ENCODE assay signal across 9 mouse cellular contexts in the genomic region with DNA sequence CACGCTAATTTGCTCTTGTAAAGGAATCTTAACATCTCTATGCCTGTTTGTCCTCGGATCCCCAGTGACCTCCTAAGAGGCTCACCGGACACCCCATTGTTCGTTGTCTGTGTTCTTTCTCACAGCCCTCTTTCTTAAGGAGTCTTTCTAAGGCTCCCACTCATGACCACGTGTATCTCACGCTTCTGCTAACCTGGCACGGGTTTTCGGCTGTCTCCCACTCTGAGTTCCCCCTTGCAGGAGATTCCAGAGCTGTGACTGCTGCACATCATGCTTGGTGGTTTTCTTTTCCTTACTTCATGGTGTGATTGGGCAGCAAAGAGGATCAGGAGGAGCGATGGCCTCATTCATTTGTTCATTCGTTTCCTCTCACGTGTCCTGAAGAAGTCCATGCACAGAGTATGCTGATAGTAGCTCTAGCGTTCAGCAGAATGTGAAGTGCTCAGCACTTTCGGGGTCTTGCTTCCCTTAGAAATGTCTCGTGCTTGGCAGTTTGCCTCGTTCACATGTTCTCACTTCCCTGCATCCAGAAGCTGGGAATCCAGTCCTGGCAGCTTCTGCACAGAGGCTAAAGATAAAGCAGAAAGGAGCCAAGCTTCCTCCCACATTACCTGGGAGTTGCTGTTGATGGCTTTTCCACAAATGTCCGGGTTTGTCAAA.
DNase-seq lines count a peak whose midpoint lies in the region; ATAC-seq and TF ChIP-seq lines count a peak whose summit lies in the region.
"Had no signal": no experiment of that assay in that cellular context is flagged by ENCODE, and none has a peak within 500 bp of the region (broad histone marks: within the 10 kb centered on the region; RNA-seq: fewer than 3 reads in every experiment).

No protein-coding gene starts in this region.

- TF ChIP-seq EP300 in heart, postnatal 0 days (IDR thresholded peaks at IDR 0.05; ENCODE audit: low read depth), result no peak

- H3K4me3 ChIP-seq in forebrain, embryonic 13.5 days, result peak overlapping the region; percentile 20
- H3K4me3 ChIP-seq in heart, postnatal 0 days (ENCODE audit: low read depth, low read length), result peak overlapping the region; percentile 24
- peak overlapping the region; percentile 9 for H3K4me3 ChIP-seq in lung, adult 2 months (replicated peaks; ENCODE audit: extremely low read depth, low read depth, low read length)
- H3K4me3 ChIP-seq: myocyte had no signal

- H3K27ac ChIP-seq in forebrain, embryonic 13.5 days, result no peak overlapping the region
- peak overlapping the region; percentile 69 for H3K27ac ChIP-seq in heart, postnatal 0 days (ENCODE audit: low read depth)

- DNase-seq in adrenal gland, postnatal 10 days, result peak; percentile 32
- DNase-seq in adrenal gland, adult 18-20 months (ENCODE audit: low spot score in 2 of 2), result no peak
- peak; percentile 86 for DNase-seq in heart, postnatal 0 days (ENCODE audit: low spot score)
- peak; percentile 87 for DNase-seq in kidney, postnatal 10 days
- DNase-seq in lung, adult 2 months, result no peak
- peak; percentile 49 for DNase-seq in retina, postnatal 1 day
- DNase-seq in thymus, postnatal 36 days, result no peak

- no peaks in the 10 kb centered on the region for H3K36me3 ChIP-seq in forebrain, embryonic 13.5 days (ENCODE audit: poor library complexity, severe bottlenecking)
- H3K36me3 ChIP-seq in heart, postnatal 0 days (replicated peaks; ENCODE audit: control insufficient read depth, insufficient read depth, low read length), result no peaks in the 10 kb centered on the region

- H3K9ac ChIP-seq in forebrain, embryonic 13.5 days, result 0 out of 2 replicates have a peak overlapping the region, but pooled peaks have one; percentile 16
- H3K9ac ChIP-seq in heart, postnatal 0 days (replicated peaks; ENCODE audit: low read depth, low read length), result no peak overlapping the region; the same call in 1 of the 2 replicates

- H3K4me1 ChIP-seq in forebrain, embryonic 13.5 days, result peaks cover 26% of the 10 kb centered on the region
- H3K4me1 ChIP-seq in heart, postnatal 0 days (ENCODE audit: control insufficient read depth, insufficient read depth), result peaks cover 24% of the 10 kb centered on the region
- H3K4me1 ChIP-seq in lung, adult 2 months (ENCODE audit: control insufficient read depth, insufficient read depth, low read length), result peaks cover 18% of the 10 kb centered on the region

- ATAC-seq in forebrain, embryonic 13.5 days, result no peak
- ATAC-seq in heart, postnatal 0 days (ENCODE audit: insufficient read depth, low read depth), result peak; percentile 75

- peak overlapping the region; percentile 62 for H3K4me2 ChIP-seq in forebrain, embryonic 13.5 days
- peak overlapping the region; percentile 54 for H3K4me2 ChIP-seq in heart, postnatal 0 days (ENCODE audit: low read depth, low read length)

- H3K27me3 ChIP-seq in forebrain, embryonic 13.5 days, result peaks cover 65% of the 10 kb centered on the region
- no peaks in the 10 kb centered on the region for H3K27me3 ChIP-seq in heart, postnatal 0 days (ENCODE audit: control insufficient read depth, insufficient read depth, low read length)

- 7% methylated on average over 16 of the region's 16 CpGs for WGBS in forebrain, embryonic 13.5 days
- WGBS in heart, postnatal 0 days, result 7% methylated on average over 16 of the region's 16 CpGs
- WGBS in lung, adult 2 months, result 35% methylated on average over 16 of the region's 16 CpGs

- no peak for TF ChIP-seq CTCF in heart, postnatal 0 days (IDR thresholded peaks at IDR 0.05; ENCODE audit: low read depth)
- no peak for TF ChIP-seq CTCF in lung, adult 2 months (IDR thresholded peaks at IDR 0.05; ENCODE audit: insufficient read depth, low read length)

- no peak for TF ChIP-seq POLR2A in lung, adult 2 months (IDR thresholded peaks at IDR 0.05; ENCODE audit: borderline replicate concordance, extremely low read depth, low read depth, low read length)

- no peaks in the 10 kb centered on the region for H3K9me3 ChIP-seq in forebrain, embryonic 13.5 days (replicated peaks)
- H3K9me3 ChIP-seq in heart, postnatal 0 days (replicated peaks; ENCODE audit: control insufficient read depth, low read length), result no peaks in the 10 kb centered on the region

Comparison
In these comparisons a context has a peak if more than half of its experiments do, and no peak if none do; other contexts are left out.
1. DNase-seq: peak in adrenal gland, postnatal 10 days (single experiment), heart, postnatal 0 days (single experiment), kidney, postnatal 10 days (single experiment) and retina, postnatal 1 day (single experiment); none in adrenal gland, adult 18-20 months (0 of 2), lung, adult 2 months (single experiment) and thymus, postnatal 36 days (0 of 2).
2. Peak in every context shown above with its lines, with median percentiles within 50 percentile points of each other: H3K4me3 ChIP-seq.